Mouse (Mus musculus): Measurements from ENCODE around the gene Tacc2.
A peak's percentile ranks its signal among the peaks of the same experiment; 100 is the strongest.

Gene Tacc2

DNA sequence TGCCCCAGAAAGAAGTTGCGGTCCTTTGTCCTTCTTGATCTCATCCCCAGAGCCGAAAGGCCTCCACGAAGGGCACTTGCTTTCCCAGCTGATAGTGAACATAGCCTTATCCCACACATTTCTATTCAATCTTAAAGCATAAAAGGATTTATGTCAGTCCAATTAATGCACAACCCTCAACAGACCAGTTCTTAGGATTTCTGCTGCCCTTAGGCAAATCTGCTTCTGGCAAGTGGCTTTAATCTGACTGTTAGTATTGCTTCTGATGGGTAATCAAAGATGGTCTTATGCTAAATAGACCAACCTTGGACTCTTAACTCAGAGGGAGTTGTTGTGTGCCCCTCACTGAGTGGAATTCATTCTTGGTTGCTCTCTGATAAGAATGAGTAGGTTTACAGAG, 40.4 kb downstream of the Tacc2 start:
- no peak for DNase-seq (ENCODE audit: low read depth)

DNA sequence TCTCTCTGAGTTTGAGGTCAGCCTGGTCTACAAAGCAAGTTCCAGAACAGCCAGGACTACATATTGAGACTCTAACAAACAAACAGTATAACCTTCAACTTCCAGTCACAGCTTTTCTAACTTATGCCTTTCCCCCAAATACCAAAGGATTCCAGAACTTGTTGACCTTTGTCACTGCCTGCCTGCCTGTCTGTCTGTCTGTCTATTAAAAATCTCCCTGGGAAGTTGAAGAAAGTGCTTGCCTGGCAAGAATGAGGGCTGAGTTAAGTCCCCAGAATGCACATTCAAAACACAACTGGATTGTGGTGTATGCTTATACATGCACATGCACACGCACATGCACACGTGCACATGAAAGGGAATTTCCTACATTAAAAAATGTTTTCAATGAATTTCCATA, 43.8 kb downstream of the Tacc2 start:
- DNase-seq (ENCODE audit: low read depth) = no peak

DNA sequence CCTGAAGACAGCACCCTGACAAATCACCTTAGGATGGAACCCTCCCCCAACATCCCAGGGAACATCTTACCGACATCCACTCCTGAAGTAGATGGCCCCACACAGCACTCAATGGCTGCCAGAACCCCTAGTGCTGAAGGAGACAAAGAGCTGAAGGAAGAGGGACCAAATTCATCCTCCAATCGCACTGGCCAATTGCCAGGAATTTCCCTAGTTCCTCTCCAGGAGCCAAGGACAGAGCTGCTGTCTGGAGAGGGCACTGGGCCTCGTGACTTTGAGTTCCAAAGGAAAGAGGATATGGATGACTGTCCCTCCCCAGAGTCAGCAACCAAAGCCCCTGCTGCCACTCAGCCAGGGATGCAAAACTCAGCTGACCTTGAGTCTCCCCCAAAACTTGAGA, 44.7 kb downstream of the Tacc2 start:
- no peak for DNase-seq (ENCODE audit: low read depth)

DNA sequence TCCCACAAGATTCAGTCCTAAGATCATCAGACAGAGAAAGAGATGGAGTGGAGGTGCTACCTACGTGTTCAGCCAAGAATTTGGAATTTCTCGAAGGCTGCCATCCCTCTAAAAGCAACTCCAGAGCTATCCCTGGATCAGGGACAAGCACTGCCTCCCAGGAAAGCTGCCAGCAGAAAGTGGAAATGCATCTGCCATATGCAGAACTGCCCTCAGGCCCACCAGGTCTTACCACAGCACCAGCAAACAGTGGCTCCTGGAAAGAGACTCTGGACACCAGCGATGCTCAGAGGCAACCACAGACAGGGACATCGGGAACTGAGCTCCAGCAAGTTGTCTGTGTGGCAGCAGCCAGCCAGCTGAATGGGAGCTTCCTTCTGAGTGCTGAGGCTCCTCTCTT, 45.1 kb downstream of the Tacc2 start:
- no peak for DNase-seq (ENCODE audit: low read depth)

DNA sequence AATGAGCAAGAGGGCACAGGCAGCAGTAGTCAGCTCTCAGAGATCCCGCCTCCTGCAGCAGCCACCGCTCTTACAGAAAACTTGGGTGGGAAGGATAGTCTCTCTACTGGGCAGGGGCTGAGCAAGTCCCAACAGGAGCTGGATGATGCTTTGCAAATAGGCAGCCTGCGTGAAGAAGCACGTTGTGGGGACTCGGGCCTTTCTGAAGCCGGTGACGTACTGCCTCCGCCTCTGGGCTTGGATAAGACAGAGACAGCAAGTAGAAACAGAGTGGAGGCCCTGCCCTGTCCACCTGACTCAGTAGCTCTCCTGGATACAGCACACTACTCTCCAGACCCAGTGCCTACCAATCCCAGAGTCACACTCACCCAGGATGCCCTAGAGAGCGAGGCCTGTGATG, 47.1 kb downstream of the Tacc2 start:
- DNase-seq (ENCODE audit: low read depth) = no peak

DNA sequence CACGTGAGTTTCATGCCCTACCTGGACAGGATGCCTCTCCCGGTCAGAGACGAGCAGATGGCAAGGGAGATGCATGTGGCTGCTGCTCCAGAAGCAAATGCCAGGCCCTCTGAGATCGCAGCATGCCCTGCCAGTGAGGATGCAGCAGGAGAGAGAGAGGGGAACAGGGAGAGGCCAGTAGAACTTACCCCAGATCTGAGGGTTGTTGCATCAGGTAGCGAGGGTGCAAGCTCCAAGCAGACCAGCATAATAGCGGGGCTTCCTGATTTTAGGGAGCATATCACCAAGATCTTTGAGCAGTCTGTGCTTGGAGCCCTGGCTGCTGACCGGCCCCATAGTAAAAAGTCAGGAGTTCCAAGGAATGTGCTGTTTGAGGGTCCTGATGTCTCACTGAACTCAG, 48.1 kb downstream of the Tacc2 start:
- no peak for DNase-seq (ENCODE audit: low read depth)

DNA sequence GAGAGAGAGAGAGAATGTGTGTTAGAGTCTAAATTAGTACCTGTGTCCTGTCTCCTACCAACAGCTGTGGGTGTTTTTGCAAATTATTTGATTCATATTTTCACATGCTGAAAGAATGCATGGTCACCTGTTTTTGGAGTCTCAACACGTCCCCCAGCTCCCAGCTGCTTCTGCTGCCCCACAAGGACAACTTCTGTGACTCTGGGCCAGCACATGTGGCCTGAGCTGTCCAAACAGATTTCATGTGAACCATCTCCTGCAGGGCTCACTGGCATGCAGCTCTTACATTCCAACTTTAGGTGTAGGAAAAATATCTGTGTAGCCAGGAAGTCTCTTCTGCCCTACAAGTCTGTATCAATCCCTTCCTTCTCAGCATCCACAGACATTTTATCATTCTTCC, 51.4 kb downstream of the Tacc2 start:
- DNase-seq (ENCODE audit: low read depth) = no peak

DNA sequence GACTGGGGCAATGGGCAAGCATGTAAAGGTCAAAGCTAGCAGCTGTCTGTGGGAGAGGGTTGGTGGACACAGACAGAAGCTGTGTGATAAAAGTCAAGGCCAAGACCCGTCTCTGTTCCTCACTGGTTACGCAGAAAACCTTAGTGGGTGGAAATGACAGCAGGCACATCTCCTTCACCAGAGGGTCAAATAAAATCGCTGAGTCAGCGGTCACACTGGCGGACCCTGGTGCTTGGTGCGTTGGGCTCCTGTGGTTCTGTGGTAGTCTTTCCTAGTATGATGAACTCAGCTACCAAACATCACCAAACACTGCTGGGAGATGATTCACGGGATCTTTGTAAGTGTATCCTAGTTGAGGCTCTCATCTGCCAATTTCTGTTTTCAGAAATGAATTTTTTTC, 52.8 kb downstream of the Tacc2 start:
- DNase-seq (ENCODE audit: low read depth) = no peak

DNA sequence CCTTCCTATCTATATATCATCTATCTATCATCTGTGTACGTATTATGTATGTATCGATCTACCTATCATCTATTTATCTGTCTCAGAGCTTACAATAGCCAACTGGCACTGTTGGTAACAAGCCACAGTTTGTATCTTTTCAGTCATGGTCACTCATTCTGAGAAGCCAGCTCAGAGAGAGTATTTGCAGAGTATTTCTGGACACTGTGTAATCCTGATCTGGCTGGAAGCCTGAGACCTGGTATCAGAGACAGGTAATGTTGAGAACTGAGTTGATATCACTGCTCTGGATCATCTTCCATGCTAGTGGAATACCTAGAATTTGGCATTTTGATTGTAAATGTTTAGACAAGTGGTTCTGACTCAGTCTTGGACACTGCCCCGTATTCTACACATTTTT, 53.7 kb downstream of the Tacc2 start:
- no peak for DNase-seq (ENCODE audit: low read depth)

DNA sequence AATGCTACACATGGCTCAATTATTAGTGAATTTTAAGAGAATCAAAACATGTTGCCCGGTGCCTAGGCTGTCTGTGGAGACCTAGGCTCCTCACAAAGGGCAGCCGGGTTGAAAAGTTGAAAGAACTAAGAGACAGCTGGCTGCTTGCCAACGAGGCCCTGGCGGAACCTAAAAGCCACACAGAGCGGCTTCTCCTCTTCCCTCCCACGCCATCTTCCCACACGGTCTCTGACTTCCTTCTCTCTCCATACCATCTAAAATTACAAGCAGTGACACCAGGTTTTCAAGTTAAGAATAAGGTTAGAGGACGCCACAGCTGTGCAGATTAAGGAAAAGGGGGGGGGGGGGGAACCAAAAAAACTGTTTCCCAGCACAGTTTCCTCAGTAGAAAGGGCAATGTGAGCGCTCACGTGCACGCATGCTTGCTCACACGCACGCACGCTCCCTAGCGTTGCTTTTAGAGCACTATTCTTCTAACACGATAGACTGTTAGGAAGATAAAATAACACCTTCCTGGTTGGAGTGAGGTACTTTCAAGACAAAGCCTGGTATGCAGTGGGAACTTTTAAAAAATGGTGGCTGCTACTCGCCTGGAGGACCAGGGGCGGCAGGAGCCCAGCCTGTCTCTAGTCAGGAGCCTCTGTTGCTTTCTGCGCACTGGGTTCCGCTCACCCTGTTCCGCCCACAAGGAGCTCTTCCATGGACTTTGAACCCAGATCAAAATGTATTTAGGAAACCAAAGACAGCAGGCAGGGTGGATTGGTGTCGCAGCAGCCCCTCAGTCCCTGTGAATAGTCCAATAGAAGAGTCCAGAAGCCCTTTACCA, 54.5 kb downstream of the Tacc2 start:
- peak; percentile 71 for DNase-seq (ENCODE audit: low read depth)

DNA sequence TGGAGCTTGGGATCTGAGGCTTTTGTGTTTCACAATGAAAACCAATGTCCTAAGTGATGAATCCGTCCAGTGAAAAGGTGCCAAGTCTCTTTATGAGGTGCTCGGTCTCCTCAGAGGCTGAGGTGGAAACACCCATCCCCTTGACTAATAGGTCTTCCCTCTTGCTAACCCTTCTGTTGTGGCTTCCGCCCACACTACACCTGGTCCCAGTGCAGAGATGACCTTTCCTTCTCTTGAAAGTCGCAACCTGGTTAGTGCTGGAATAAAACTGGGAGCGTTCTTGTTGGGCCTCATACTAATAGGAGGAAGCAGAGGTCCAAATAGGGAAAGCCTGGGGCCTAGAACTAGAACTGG, 55.1 kb downstream of the Tacc2 start:
- no peak for DNase-seq (ENCODE audit: low read depth)

DNA sequence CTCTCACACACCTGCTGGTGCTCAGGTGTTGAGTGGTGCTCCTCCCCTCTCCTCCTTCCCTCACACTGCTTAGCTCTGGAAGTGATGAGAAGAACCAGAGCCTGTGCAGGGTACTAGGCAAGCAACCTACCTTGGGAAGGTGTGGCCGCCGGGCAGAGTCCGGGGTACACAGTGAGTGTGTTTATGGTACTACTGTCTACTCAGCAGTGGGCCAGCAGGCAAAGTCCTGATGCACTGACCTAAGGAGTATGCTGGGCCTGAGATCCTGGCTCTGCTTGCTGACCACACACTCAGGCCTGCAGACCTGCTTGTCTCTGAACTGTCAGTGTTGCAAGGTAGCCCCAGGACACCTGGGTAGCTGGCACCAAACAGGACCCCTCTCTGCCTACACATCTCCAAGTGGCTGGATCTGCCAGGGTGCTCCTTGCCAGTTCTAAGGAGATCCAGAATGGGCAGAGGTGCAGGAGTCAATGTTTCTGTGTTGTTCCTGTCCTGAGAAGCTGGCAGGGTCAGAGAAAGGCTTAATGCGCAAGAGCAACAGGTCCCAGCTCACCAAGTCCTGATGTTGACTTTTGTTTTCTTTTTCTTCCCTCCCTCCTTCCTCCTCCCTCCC, 57.1 kb downstream of the Tacc2 start:
- no peak for DNase-seq (ENCODE audit: low read depth)

DNA sequence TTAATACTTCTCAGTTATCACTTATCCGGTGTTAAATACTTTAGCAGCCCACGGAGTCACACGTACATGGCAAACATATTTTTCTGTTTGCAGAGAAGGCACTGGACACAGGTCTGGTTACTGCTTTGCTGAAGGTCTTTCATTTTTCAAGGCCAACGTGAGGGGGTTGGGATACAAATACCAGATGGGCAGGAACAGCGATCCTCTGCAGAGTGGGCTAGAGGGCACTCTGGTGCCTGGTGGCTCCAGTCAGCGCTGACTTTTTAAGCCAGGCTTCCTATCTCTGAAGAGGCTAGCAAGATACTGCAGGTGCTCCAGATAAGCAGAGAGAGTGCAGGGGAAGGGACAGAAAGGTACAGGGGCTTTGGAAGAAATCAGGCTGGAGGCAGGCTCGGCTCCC, 58.0 kb downstream of the Tacc2 start:
- DNase-seq (ENCODE audit: low read depth) = no peak

DNA sequence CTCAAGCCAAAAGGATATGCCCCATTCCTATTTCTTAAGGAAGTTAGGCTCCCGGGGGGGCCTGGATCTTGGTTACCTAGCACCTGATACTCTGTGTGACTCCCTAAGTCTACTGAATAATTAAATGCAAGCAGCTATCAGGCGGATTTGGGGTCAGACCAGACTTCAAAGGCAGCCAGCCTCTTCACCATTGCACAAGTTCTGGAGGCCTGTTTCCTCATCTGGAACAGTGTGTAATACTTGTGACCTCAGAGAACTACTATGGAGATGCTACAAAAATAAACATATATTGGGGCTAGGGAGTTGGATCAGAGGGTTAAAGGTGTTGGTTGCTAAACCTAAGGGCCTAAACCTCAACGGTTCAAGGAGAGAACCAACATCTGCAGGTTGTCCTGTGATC, 59.0 kb downstream of the Tacc2 start:
- DNase-seq (ENCODE audit: low read depth) = peak; percentile 5

DNA sequence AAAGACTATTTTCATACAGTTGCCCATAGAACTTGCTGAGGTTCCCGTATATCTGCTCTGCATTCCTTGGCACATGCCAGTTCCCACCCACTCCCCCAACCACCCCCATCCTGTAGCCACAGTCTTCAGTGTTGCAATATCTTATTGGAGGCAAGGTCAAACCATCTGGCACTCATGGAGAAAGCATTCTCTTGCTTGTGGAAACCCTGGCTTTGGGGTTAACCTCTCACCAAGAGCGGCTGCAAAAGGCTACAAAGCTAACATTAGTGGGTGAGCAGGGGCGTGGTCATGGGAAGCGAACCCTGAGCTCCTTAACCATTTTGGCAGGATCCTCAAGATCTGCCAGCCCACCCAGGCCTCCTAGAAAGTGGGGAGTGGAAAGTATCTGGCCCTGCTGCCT, 59.7 kb downstream of the Tacc2 start:
- no peak for DNase-seq (ENCODE audit: low read depth)

DNA sequence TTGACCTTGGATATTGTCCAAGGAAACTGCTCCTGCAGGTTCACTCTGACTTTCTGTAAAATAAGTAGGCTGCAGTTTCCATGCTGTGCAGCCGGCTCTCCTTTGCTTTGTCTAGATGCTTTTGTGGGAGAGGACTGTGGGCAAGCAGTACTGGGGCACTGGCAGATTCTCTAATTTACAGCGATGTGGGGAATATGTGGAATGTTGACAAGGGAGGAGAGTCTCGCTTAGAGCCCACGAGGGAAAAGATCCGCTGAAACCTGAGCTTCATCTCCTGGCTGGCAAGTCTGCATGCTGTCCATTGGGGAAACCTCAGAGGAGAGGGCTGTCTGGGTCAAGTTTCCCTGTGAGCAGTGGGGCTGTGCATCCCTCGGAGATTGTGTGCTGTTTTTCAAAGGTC, 60.6 kb downstream of the Tacc2 start:
- DNase-seq (ENCODE audit: low read depth) = no peak

DNA sequence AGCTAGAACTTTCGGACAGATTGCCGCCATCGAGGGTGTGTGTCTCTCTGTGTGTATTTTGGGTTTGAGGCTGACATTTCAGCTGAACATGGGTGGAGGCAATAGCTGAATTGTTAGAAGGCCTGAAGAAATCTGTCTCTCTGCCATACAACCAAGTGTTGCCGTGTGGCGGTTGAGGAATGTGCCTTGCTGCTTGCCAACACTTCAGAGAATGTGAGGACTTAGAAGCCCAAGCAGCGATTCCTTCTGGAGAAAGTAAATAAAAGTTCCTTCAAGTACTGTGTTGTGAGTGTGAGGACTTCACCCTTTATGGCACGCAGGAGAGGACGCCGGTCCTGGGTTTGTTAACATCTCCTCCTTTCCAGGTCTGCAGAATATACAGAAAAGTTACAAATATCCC, 63.4 kb downstream of the Tacc2 start:
- DNase-seq (ENCODE audit: low read depth) = no peak

DNA sequence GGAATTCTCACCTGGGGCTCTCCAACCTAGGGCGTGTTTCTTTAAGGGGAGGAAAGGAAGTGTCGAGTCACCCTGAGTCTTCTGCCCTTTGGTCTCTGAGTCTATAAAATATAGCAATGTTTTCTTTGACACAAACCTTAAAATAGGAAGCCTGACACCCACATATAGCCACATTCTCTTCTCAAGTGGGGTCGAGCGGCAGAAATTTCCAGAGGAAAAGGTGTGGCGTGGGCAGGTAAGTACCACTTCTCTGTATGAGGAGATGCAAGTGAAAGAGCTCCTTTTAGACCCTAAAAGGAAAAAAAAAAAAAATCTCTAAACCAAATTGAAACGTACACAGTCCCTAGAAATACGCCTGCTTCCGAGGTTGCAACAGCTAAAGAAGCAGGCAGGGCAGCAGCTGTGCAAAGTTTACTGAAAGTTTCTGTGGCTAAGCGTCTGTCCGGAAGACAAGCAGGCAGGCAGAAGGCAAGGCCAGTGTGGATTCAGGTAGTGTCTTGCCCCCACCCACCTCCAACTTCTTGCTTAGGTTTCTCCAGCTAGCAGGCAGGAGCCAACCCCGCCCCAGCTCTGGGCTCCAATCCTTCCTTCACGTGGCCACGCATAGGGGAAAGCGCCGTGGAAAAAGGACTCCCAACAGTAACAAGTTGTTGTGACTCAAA, 68.2 kb downstream of the Tacc2 start:
- peak; percentile 55 for DNase-seq (ENCODE audit: low read depth)

DNA sequence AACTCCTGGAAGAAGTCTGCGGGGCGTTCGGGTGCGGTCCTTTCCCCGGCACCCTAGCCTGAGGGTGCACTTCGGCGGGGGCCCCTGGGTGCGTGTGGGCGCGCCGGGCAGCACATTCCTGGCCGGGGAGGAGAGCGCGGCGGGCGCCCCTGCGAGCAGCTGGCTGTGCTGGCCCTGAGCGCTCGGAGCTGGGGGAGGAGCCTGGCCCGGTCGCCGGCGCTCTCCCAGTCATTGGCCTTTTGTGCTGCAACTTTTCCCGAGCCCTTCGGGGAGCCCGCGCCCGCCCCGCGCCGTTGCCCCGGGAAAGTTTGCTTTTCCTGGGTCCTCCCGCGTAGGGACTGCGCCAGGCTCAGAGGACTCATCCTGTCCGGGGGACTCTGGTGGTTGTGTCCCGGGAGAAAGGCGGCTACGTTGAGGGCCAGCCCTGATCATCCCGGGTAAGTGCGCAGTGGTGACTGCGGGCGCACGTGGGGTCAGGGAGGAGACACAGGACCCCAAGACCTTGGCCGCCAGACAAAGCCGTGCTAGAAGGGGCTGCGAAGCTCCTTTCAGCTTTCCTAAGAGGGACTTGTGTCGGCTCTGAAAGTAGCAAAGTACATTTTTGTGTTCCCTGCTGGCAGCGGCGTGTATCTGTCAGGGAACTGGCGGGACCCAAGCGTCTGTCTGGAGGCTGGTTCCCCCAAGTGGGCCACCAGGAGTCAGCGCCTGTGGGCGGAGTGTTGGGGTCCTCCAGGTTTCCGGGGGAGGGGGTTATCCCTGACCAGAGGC, 68.9 kb downstream of the Tacc2 start:
- peak; percentile 60 for DNase-seq (ENCODE audit: low read depth)

DNA sequence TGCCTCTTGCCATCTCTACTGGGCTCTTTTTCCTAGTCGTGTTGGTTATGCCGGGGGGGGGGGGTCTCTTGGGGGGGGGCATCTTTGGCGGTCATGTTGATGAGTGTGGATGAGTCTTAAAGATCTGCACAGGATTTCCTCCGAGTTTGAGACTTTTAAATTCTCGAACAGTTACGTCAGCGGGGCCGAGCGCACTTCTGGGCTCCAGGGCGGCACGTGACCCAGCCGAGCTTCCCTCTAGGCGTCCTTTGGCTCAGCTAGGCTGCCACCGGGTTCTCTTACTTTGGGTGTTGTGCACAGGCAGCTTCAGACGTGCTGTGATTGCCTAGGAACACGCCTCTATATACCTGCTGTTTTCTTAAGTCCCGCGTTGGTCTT, 69.5 kb downstream of the Tacc2 start:
- DNase-seq (ENCODE audit: low read depth) = peak; percentile 77

DNA sequence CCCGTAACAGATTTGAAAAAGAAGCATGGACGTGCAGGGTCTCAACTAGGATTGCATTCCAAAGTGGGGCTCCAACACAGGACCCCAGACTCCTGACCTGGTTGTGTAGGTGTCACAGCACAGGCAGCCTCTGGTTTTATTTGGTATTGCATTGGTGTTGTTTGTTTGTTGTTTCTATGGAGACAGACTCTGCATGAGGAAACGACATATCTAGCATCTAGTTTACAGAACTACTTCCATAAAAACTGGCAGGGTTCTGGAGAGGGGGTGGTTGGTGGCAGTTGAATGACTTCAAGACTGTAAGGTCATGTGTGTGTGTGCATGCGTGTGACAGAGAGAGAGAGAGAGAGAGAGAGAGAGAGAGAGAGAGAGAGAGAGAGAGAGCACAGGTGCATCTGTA, 70.8 kb downstream of the Tacc2 start:
- DNase-seq (ENCODE audit: low read depth) = no peak

DNA sequence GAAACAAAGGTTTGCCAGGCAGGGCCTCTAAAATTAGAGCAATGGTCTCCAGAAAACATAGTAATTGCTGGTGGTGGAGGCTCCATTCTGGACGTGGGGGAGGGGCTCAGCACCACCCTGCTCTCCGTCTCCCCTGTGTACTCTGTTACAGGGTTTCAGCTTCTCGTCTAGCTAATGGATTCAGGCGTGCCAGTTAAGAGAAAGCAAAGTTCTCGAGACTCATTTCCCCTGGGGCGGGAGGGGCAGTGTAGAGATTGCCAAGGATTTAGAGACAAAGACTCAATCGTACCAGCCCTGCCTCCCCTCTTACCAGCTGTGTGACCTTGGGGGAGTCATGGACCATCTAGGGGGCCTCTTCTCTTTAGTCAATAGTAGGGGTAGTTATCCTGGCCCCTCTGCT, 72.0 kb downstream of the Tacc2 start:
- DNase-seq (ENCODE audit: low read depth) = no peak

DNA sequence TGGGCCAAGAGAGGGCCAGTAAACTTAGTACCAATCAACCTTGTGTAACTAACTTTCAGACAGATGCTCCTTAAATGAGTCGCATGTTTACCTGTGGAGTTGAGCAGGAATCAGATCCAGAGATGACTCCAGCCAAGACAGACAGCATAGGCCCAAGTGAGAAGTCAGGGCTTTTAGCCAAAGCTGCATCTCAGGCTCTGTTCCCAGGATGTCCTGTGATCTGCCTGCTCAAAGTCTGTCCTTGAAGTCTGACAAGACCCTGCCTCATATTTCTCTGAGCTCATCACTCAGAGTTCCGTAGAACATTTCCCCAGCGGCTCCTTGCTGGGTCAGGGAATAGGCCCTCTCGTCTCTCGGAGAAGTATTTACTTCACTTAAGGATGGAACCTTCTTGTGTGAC, 73.4 kb downstream of the Tacc2 start:
- no peak for DNase-seq (ENCODE audit: low read depth)
